Mouse (Mus musculus): Measurements from ENCODE around the gene Blm.

DNA sequence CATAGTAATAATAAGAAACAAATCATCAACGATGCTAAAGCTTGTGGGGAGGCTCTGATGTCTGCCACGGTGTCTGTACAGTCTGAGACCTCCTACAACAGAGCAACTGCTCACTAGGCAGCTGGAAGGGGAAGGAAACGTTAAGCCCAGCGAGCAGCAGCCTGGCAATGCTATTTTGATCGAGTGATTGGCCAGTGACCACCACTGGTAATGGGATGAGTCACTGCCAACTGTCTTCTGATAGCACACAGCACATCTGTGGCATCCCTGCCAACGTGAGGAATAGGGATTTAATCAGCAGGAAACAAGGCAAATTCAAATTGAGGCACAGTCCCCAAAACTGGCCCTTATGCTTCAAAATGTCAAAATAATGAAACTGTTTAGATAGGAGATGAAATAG is 39.7 kb downstream of the Blm start:
- no peak for TF ChIP-seq POLR2A (IDR thresholded peaks at IDR 0.05; ENCODE audit: extremely low read depth, insufficient read depth, low read length)
- no peak for TF ChIP-seq CTCF (IDR thresholded peaks at IDR 0.05; ENCODE audit: extremely low read depth, insufficient read depth, low read length)
